Mouse (Mus musculus): ENCODE measurements at regions not wholly inside any gene's neighbourhood (a gene's known extent, or its start where the extent isn't known, plus 50 kb on each side); places are given as distances from the start of the nearest gene placed in this dataset.

DNA sequence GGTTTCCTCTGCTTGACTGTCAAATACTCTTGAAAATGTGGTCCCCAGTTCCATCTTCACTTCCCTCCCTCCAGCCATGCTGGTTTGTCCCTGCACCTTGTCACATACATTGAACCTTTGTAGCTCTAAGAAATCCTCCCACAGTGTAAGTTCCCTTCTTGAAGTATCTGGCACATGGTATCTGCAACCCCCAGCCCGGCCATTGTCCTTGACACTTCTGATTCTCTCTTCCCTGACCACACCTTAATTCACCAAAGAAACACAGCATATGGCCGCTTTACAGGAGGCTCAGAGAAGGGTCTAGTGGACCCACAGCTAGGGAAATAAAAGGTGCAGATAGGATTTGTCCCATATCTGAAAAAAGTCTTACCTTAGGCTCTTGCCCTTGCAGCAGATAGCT, 133.9 kb upstream of the Gli2 start:
- TF ChIP-seq HCFC1 (IDR thresholded peaks at IDR 0.05; ENCODE audit: borderline replicate concordance, insufficient read depth, low read length) (no peak), CHD2 (IDR thresholded peaks at IDR 0.05; ENCODE audit: low read depth, low read length) (no peak)
